Mouse (Mus musculus): ENCODE results near the gene Cdc42.

Gene Cdc42

DNA sequence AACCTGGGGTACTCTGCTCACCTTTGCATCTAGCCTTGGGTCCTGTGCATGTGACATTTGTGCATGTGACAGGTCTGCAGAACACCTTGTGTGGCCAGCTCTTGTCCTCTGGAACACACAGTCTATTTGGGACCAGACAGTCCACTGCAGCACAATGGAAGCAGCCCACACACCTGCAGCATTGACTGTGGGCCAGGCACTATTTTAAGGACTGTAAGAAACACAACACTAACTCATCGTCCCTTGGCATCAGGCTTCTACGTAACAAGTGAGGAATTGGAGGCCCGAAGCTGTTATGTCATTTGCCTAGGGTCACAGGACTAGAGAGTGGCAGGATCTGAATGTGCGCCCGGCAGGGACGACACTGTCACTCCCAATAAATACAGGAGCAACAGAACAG lies 67.8 kb downstream of the Cdc42 start:
- in situ Hi-C loops (cut with MboI, MseI), result loop anchor here (5.0 kb wide), 1 partner anchor 212 kb away; no protein-coding TSS in a partner anchor

GRCm38 (mm10) chr4:137287818-137288217 lies 69.7 kb downstream of the Cdc42 start:
- in situ Hi-C loops (cut with MboI, MseI), result loop anchor here (5.0 kb wide), 1 partner anchor 211 kb away; no protein-coding TSS in a partner anchor

GRCm38 (mm10) chr4:137287206-137287605 lies 70.3 kb downstream of the Cdc42 start:
- in situ Hi-C loops (cut with MboI, MseI), result loop anchor here (5.0 kb wide), 1 partner anchor 210 kb away; no protein-coding TSS in a partner anchor

DNA sequence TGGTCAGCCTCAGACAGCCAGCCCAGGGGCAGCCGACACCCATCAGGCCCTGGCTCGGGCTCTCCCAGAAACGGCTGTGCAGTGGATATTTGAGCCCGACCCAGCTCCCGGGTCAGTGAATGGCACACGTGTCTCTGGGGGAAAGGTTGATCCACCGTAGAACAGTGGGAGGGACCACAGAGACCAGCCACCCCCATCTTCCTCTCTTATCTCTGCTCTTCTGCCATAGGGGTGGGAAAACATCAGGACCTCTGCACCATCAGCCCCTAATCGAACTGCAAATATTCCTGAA lies 70.9 kb downstream of the Cdc42 start:
- in situ Hi-C loops (cut with MboI, MseI), result loop anchor here (5.0 kb wide), 1 partner anchor 209 kb away; no protein-coding TSS in a partner anchor

DNA sequence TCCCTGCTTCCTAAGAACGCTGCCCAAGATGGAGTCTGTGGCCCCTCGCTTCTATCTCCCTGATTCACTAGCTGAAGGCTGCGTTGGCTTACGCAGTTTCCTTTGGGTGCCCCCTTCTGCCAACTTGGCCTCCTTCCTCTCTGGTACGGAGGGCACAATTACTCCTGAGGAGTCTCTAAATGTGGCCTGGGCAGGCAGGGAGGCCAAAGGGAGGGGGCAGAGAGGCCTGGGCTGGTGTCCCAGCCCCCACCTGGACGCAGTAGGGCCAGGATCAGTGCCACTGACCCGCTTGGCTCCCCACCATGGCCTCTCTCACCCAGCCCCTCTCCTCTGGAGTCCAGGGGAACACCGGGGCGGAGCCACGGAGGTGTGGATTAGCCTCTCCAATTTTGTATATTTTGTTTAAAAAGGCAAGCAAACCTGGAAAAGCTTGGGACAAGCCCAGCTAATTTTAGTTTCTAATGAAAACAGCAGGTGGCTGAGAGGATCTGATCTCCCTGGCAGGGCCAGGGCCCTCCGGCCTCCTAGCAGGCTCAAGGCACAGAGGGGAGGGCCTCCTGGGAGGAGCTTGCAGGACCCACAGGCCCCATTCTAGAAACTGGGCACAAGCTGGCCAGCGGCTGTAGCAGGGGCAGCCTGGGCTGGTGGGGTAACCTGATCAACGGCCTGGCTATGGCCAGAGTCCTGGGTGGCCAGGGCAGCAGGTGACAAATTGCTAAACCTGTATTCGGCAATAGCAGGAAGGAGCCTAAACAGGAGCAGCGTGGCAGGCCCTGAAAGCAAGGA lies 71.5 kb downstream of the Cdc42 start:
- in situ Hi-C loops (cut with MboI, MseI), result loop anchor here (5.0 kb wide), 1 partner anchor 209 kb away; no protein-coding TSS in a partner anchor

DNA sequence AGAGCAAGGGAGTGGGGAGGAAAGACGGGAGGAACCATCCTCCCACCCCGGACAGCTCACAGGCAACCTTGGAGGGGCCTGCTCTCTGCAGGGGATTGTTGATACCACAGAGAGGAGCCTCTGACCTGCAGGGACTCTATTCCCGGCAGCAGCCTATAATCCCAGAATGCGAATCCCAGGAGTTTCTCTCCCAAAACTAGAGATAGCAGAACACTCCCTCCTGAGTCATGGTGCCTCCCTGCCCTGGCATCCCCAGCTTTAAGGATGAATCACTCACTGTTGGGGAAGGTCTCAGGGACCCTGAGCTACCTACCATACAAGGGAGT lies 74.2 kb downstream of the Cdc42 start:
- in situ Hi-C loops (cut with MboI, MseI), result no loop called here

GRCm38 (mm10) chr4:137282584-137283406 lies 74.7 kb downstream of the Cdc42 start:
- in situ Hi-C loops (cut with MboI, MseI), result no loop called here

DNA sequence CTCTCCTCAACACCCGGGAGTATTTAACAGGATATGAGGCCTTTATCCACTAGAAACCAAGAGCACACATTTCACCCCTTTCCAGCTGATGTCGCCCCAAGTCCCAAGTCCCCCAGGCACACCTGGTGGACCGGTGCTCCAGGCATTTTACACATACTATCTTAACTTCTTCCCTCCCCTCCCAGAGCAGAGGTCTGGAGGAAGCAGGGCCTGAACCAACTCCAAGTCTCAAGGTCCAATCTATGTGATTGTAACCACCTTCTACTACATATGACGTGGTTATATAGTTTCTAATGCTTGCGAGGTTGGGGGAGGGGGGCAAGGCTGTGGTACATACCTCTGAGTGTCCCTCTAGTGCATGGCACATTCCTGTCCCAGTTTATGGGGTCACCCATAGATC lies 75.4 kb downstream of the Cdc42 start:
- in situ Hi-C loops (cut with MboI, MseI), result no loop called here

- in situ Hi-C loops (cut with MboI, MseI), result no loop called here
These were observed 76.2 kb downstream of the Cdc42 start for GRCm38 (mm10) chr4:137281273-137281672.

DNA sequence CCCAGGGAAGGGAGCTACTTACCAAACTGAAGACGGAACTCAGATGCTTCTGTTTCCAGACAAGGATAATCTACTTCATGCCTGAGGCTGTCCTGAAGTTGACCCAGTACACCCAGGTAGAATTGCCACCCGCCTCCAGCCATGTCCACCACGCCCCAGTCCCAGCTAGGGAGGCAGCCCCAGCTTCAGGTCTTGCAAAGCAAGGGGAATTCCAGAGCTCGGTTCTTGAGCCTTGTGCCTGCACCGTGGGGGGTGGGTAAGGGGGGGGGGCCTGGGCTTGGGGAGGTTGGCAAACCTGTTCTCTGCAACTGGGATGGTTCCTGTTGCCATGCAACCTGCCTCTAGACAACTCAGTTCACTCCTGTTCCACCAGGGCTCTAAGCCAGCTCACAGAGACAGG lies 78.2 kb downstream of the Cdc42 start:
- in situ Hi-C loops (cut with MboI, MseI), result no loop called here

- in situ Hi-C loops (cut with MboI, MseI), result no loop called here
These were observed 79.1 kb downstream of the Cdc42 start for GRCm38 (mm10) chr4:137278144-137279040.

DNA sequence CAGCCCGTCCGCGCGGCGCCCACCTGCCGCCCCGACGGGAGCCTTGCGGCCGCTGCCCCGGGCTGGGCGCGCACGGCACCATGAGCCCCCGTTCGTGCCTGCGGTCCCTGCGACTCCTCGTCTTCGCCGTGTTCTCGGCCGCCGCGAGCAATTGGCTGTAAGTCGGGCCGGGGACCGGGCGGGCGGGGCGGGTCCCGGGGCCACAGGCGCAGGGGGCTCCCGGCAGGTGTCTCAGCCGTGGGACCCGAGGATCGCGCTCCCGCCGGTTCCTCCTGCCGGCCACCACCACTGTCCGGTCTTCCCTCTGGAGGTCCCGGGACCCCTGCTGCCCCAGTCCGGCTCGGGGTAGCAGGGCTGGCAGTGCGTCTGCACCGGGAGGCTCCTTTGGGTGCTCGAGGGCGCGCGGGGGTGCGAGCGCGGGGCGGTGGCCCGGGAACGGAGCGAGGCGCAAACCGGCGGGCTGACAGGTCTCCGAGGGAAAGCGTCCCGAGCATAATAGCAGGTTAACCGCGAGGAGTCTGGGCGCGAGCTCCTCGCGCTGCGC lies 79.8 kb downstream of the Cdc42 start:
- in situ Hi-C loops (cut with MboI, MseI), result no loop called here

GRCm38 (mm10) chr4:137277166-137277513 lies 80.4 kb downstream of the Cdc42 start, which contains the start of gene Wnt4:
Gene Wnt4 (plus strand): TSS chr4:137277489.
- in situ Hi-C loops (cut with MboI, MseI), result no loop called here

GRCm38 (mm10) chr4:137276443-137277165 lies 80.9 kb downstream of the Cdc42 start:
- in situ Hi-C loops (cut with MboI, MseI), result no loop called here

- in situ Hi-C loops (cut with MboI, MseI), result no loop called here
These were observed 83.2 kb downstream of the Cdc42 start for GRCm38 (mm10) chr4:137274304-137274703.

DNA sequence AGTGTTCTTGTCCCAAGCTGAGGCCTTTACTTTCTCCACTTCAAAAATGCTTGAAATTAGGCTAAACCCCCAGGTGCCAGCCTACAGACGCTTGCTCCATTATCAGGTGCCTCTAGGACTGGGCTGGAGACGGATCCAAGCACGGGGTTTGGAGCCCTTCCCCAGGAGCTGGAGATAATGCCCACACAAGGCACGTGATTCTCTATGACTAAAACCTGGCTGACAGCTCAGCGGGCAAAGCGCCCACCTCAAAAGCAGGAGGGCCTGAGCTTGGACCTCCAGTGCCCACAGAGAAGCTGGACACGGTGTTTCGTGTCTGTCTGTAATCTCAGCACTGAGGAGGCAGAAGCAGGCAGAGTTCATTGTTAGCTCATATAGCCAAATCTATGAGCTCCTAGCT lies 85.7 kb downstream of the Cdc42 start:
- in situ Hi-C loops (cut with MboI, MseI), result no loop called here
